Mouse (Mus musculus) olfactory bulb, adult 2 months (tissue): ENCODE measurements at regions not wholly inside any gene's neighbourhood (a gene's known extent, or its start where the extent isn't known, plus 50 kb on each side); places are given as distances from the start of the nearest gene placed in this dataset.

ENCODE experiments used
- H3K27ac ChIP-seq: fragments of 200-500 bp; 2 replicates; pipeline ENCODE4 v1.5.1; 2012; ENCODE audit warnings: low read depth, low read length; ENCODE audit not compliant: insufficient read depth
- H3K4me1 ChIP-seq: fragments of 200-500 bp; 2 replicates; pipeline ENCODE4 v1.6.1; 2012; ENCODE audit warnings: low read length; ENCODE audit not compliant: control insufficient read depth, insufficient read depth
- H3K4me3 ChIP-seq: fragments of 200-500 bp; 2 replicates; pipeline ENCODE4 v1.5.1; 2012; ENCODE audit warnings: mild to moderate bottlenecking, low read depth, low read length, moderate library complexity; ENCODE audit not compliant: insufficient read depth
- CTCF ChIP-seq: fragments of 200-500 bp; IDR thresholded peaks from 2 replicates; pipeline ENCODE4 v1.5.1; 2012; ENCODE audit warnings: low read depth, mild to moderate bottlenecking, low read length, moderate library complexity; ENCODE audit not compliant: insufficient read depth
- POLR2A ChIP-seq: fragments of 200-500 bp; IDR thresholded peaks from 2 replicates; pipeline ENCODE4 v1.6.1; 2012; ENCODE audit warnings: mild to moderate bottlenecking, low read depth, low read length, moderate library complexity; ENCODE audit not compliant: insufficient read depth
- WGBS: fragments of 180-500 bp; shearing (Covaris S2); methylation state at CpG from one replicate; pipeline ENCODE4 v1.1.7; 2018; 5-methylcytosine and 5-hydroxymethylcytosine counted together

- no peak overlapping the region for H3K4me3 ChIP-seq
- 85% methylated on average over 4 of the region's 4 CpGs for WGBS
- 0 out of 2 replicates have a peak, but pooled peaks cover 2% of the 10 kb centered on the region for H3K4me1 ChIP-seq
- TF ChIP-seq POLR2A: no peak
- no peak for TF ChIP-seq CTCF
- H3K27ac ChIP-seq: no peak overlapping the region
These were observed 91.4 kb downstream of the Chst2 start for GRCm38 (mm10) chr9:95315080-95315479.

- TF ChIP-seq POLR2A: no peak
- no peak for TF ChIP-seq CTCF
- WGBS: 77% methylated on average over 3 of the region's 3 CpGs
- Histone ChIP-seq H3K27ac (no peak overlapping the region), H3K4me1 (0 out of 2 replicates have a peak, but pooled peaks cover 2% of the 10 kb centered on the region), H3K4me3 (no peak overlapping the region)
These were observed 94.9 kb downstream of the Chst2 start for GRCm38 (mm10) chr9:95311671-95312070.

GRCm38 (mm10) chr9:95289008-95289407, 117.5 kb downstream of the Chst2 start:
- TF ChIP-seq CTCF (no peak), POLR2A (no peak)
- Histone ChIP-seq H3K4me1 (no peaks in the 10 kb centered on the region), H3K27ac (no peak overlapping the region), H3K4me3 (no peak overlapping the region)

GRCm38 (mm10) chr9:95282996-95283395, 123.5 kb downstream of the Chst2 start:
- WGBS: 92% methylated on average over 3 of the region's 3 CpGs
- TF ChIP-seq POLR2A: no peak
- TF ChIP-seq CTCF: no peak
- Histone ChIP-seq H3K4me3 (no peak overlapping the region), H3K4me1 (0 out of 2 replicates have a peak, but pooled peaks cover 2% of the 10 kb centered on the region), H3K27ac (no peak overlapping the region)

- TF ChIP-seq CTCF (no peak), POLR2A (no peak)
- Histone ChIP-seq H3K27ac (no peak overlapping the region), H3K4me1 (0 out of 2 replicates have a peak, but pooled peaks cover 2% of the 10 kb centered on the region), H3K4me3 (no peak overlapping the region)
- WGBS: 92% methylated on average over 2 of the region's 2 CpGs
These were observed 124.0 kb downstream of the Chst2 start for GRCm38 (mm10) chr9:95282502-95282901.
